Mouse (Mus musculus): ENCODE results near the gene Ap3b2. TPM values are rescaled to one million over a fixed set of nuclear protein-coding genes. Genes with fewer than 3 reads are reported as not detected.
A peak's percentile ranks its signal among the peaks of the same experiment; 100 is the strongest.

The Ap3b2 gene
- polyA plus RNA-seq, 1 experiment from 2014 or later: 2.6 TPM

GRCm38 (mm10) chr7:81464906-81465450 is 28.7 kb downstream of the Ap3b2 start:
- Histone ChIP-seq H3K27ac (no peak overlapping the region), H3K27me3 (peaks cover 14% of the 10 kb centered on the region; the same call in 1 of the 2 replicates), H3K4me1 (no peaks in the 10 kb centered on the region), H3K9ac (no peak overlapping the region), H3K4me3 (replicated peaks) (no peak overlapping the region), H3K4me2 (no peak overlapping the region), H3K36me3 (no peaks in the 10 kb centered on the region), H3K9me3 (replicated peaks) (no peaks in the 10 kb centered on the region)
- 76% methylated on average over 9 of the region's 9 CpGs for WGBS
- ATAC-seq (replicated peaks; ENCODE audit: low FRiP score): no peak

DNA sequence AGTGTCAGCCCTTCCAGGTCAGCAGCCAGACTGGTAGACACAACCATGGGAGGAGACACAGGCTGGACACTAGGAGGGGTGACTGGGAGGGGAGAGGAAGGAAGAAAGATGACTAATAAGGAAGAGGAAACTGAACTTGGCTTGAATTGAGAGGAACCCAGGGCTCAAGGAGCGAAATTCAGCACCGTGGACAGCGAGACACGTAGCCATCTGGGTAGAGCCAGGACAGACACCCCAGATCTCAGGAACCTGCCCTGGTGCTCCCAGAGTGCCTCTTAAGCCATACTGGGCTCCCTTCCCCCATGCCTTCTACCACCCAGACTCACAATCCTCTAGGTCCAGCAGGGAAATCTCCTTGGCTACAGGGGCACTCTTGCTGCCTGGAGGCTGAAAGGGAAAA is 29.6 kb downstream of the Ap3b2 start:
- no peak overlapping the region for H3K27ac ChIP-seq
- no peak overlapping the region for H3K9ac ChIP-seq
- H3K4me3 ChIP-seq (replicated peaks): no peak overlapping the region
- no peaks in the 10 kb centered on the region for H3K36me3 ChIP-seq
- H3K4me2 ChIP-seq: no peak overlapping the region
- H3K9me3 ChIP-seq (replicated peaks): no peaks in the 10 kb centered on the region
- H3K27me3 ChIP-seq: peaks cover 19% of the 10 kb centered on the region
- no peak for ATAC-seq (replicated peaks; ENCODE audit: low FRiP score)
- no peaks in the 10 kb centered on the region for H3K4me1 ChIP-seq
- WGBS: 4% methylated on average over 4 of the region's 4 CpGs

DNA sequence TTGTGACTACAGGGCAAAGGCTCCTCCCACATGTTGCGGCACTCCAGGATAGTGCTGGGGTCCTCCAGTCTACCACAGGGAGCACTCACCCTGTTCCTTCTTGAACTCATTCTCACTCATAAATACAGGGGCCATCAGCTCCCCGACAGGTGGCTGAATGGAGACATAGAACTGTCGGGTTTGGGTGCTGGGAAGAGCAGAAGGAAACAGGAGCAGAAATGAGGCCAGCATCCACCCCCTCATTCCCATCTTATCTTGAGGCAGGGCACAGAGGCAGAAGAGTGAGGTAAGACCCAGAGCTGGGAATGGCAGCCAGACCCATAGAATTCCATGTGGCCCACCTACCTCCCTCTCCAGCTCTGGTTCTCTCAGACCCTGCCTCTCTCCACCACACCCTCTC is 30.9 kb downstream of the Ap3b2 start:
- Histone ChIP-seq H3K9ac (no peak overlapping the region), H3K36me3 (no peaks in the 10 kb centered on the region), H3K27ac (no peak overlapping the region), H3K9me3 (replicated peaks) (no peaks in the 10 kb centered on the region), H3K4me3 (replicated peaks) (no peak overlapping the region), H3K4me1 (no peaks in the 10 kb centered on the region), H3K4me2 (no peak overlapping the region), H3K27me3 (peaks cover 32% of the 10 kb centered on the region)
- WGBS: 70% methylated on average over 3 of the region's 3 CpGs
- ATAC-seq (replicated peaks; ENCODE audit: low FRiP score): no peak

DNA sequence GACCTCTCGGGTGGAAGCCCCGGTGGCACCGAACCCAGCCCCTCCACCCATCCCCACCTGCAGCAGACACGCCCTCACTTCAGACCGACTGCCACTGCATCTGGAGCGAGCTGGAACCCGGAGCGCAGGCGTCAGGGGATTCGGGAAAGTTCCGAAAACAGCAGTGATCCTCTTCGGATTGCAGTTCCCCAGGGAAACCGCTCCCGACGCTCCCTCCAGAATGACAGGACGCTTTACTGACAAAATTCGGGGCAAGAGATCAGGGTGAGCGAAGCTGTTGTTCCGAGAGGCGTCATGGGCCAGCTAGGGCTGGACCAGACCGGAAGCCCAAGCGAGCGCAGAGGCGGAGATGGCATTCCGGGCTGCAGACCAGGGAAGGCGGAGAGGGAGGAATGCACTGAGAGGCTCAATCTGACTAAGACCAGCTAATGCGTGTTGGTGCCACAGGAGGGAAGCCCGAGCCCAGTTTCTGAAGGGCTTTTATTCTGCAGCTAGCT is 38.5 kb downstream of the Ap3b2 start, which contains the start of gene Cpeb1:
TSS of gene Cpeb1 (minus strand) at position 311 of the 497 bp plus-strand sequence.
- peaks cover 92% of the 10 kb centered on the region for H3K27me3 ChIP-seq
- H3K4me2 ChIP-seq: peak within 1 kb of the TSS; percentile 85
- under 1% methylated on average over 28 of the region's 28 CpGs for WGBS
- no peaks in the 10 kb centered on the region for H3K36me3 ChIP-seq
- H3K9me3 ChIP-seq (replicated peaks): no peaks in the 10 kb centered on the region
- H3K4me3 ChIP-seq (replicated peaks): peak within 1 kb of the TSS; percentile 51
- H3K4me1 ChIP-seq: peaks cover 26% of the 10 kb centered on the region
- no peak within 1 kb of the TSS for H3K9ac ChIP-seq
- H3K27ac ChIP-seq: no peak within 1 kb of the TSS
- ATAC-seq (replicated peaks; ENCODE audit: low FRiP score): 0 out of 2 replicates have a peak, but pooled peaks have one; percentile 60

DNA sequence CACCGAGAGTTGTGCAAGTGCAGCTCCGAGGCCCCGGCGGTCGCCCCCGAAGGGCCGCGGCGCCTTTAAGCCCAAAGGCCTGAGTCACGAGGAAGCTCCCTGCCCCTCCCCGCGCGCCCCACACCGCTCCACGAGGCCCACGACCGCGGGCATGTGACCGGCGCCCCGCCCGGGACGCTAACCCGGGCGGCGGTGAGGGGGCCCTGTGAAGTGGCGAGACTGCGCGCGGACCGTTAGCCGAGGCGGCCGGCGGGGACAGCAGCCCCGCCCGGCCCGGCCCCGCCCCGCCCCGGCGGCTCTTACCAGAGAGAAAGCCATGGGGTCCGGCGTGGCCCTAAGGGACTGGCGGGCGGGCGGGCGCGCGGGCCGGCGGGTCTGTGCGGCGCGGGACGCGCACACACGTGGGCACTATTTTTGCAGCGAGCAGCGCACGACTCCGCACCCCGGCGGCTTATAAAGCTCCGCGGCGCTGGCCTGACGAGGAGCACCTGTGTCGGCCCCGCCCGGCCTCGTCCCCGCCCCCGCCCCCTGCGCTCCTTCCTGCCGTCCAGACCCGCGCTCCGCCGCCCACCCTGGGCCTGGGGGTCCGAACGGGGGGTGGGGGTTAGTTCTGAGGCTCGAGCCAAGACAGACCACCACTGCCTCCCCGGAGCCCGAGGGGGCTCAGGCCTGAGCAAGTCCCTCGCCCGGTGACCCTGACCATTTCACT is 39.2 kb downstream of the Ap3b2 start:
- H3K9ac ChIP-seq: no peak overlapping the region
- H3K4me3 ChIP-seq (replicated peaks): peak overlapping the region; percentile 51
- ATAC-seq (replicated peaks; ENCODE audit: low FRiP score): peak; percentile 29; the same call in 1 of the 2 replicates
- no peak overlapping the region for H3K27ac ChIP-seq
- H3K36me3 ChIP-seq: no peaks in the 10 kb centered on the region
- peaks cover 26% of the 10 kb centered on the region for H3K4me1 ChIP-seq
- H3K9me3 ChIP-seq (replicated peaks): no peaks in the 10 kb centered on the region
- peak overlapping the region; percentile 85 for H3K4me2 ChIP-seq
- WGBS: 2% methylated on average over 81 of the region's 87 CpGs
- H3K27me3 ChIP-seq: peaks cover 93% of the 10 kb centered on the region

- Histone ChIP-seq H3K27me3 (peaks cover 93% of the 10 kb centered on the region), H3K4me3 (replicated peaks) (peak overlapping the region; percentile 51), H3K4me1 (peaks cover 26% of the 10 kb centered on the region), H3K9me3 (replicated peaks) (no peaks in the 10 kb centered on the region), H3K9ac (no peak overlapping the region), H3K36me3 (no peaks in the 10 kb centered on the region), H3K4me2 (peak overlapping the region; percentile 85), H3K27ac (no peak overlapping the region)
- peak; percentile 30; the same call in 1 of the 2 replicates for ATAC-seq (replicated peaks; ENCODE audit: low FRiP score)
- 2% methylated on average over 83 of the region's 84 CpGs for WGBS
Measured at GRCm38 (mm10) chr7:81453443-81454274, 40.1 kb downstream of the Ap3b2 start.

- Histone ChIP-seq H3K36me3 (no peaks in the 10 kb centered on the region), H3K27me3 (peaks cover 88% of the 10 kb centered on the region), H3K27ac (no peak overlapping the region), H3K4me2 (peak overlapping the region; percentile 85), H3K4me1 (peaks cover 26% of the 10 kb centered on the region), H3K9me3 (replicated peaks) (no peaks in the 10 kb centered on the region), H3K4me3 (replicated peaks) (peak overlapping the region; percentile 51), H3K9ac (no peak overlapping the region)
- ATAC-seq (replicated peaks; ENCODE audit: low FRiP score): peak; percentile 40; the same call in 1 of the 2 replicates
- 4% methylated on average over 21 of the region's 21 CpGs for WGBS
Measured at GRCm38 (mm10) chr7:81452971-81453441, 40.7 kb downstream of the Ap3b2 start.

MicroRNA genes within 50 kb of the gene (microRNA counts, 519-probe panel; counts per million panel counts)
- microRNA mmu-miR-1839-3p (1,085 counts per million, percentile 3 among the panel's probes with 10 or more counts), microRNA mmu-miR-1839-5p (2,423 counts per million, percentile 38 among the panel's probes with 10 or more counts)

Other genes starting within 250 kb of the Ap3b2 start
- gene Rps17, start 148.7 kb downstream of the Ap3b2 start, polyA plus RNA-seq (2015; fragmentation: Nextera tagmentation; extraction: Ambion mirVana): 1,359 and 1,501 TPM in 2 replicates
- 0.87 and 1.9 TPM in 2 replicates for gene Cpeb1, start 38.5 kb downstream of the Ap3b2 start, polyA plus RNA-seq (2015; fragmentation: Nextera tagmentation; extraction: Ambion mirVana)
- not detected in 2 replicates for gene BC048679, start 4.4 kb upstream of the Ap3b2 start, polyA plus RNA-seq (2015; fragmentation: Nextera tagmentation; extraction: Ambion mirVana)
- gene Fsd2, start 73.0 kb upstream of the Ap3b2 start, polyA plus RNA-seq (2015; fragmentation: Nextera tagmentation; extraction: Ambion mirVana): 0.25 and 0.63 TPM in 2 replicates
- 3.9 and 4.6 TPM in 2 replicates for gene Whamm, start 77.3 kb upstream of the Ap3b2 start, polyA plus RNA-seq (2015; fragmentation: Nextera tagmentation; extraction: Ambion mirVana)
- gene Homer2, start 213.6 kb upstream of the Ap3b2 start, polyA plus RNA-seq (2015; fragmentation: Nextera tagmentation; extraction: Ambion mirVana): 13.3 and 14.8 TPM in 2 replicates

All from kidney, embryonic 15.5 days (tissue).